Mouse (Mus musculus): ENCODE results near the gene Tmem196. TPM values are rescaled to one million over a fixed set of nuclear protein-coding genes. Genes with fewer than 3 reads are reported as not detected.
A peak's percentile ranks its signal among the peaks of the same experiment; 100 is the strongest.

Gene Tmem196
- polyA plus RNA-seq (2015; fragmentation: Nextera tagmentation; extraction: Ambion mirVana) = 17.2 and 19.1 TPM in 2 replicates

DNA sequence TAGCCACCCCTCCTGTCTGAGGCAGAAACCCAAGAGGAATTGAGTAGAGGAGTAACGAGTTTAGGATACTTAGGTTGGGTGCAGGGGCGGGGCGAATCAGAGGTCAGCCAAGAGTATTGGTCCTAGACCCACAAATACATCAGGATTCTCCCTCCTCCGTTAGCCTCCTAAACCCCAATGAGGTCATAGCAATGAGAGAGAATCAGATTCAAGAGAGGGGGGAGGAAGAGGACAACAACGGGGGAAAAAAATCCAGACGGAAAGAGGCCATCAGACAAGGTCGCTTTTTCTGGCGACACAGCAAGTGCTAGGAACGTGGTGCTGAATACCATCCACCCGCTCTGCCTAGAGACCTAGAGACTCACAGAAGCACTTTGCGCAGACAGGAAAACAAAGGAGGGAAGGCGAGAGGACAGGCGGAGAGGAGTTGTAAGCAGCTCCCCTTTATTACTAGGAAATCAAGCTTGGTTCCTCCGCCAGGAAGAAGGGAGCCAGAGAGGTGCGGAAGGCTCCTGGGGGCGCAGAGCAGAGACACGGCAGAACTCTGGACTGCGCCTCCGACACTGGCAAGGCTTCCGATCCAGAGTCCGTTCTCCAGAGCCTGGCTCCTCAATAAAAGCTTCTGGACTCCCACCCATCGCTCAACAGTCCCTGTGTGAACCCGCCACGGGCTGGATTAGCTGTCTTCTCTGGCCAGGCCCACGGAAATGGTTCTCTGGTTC, at the start of gene Tmem196:
Gene Tmem196, plus strand, starts transcription at position 234 of the 722 bp plus-strand sequence.
- Histone ChIP-seq H3K27me3 (replicated peaks; ENCODE audit: control insufficient read depth, insufficient read depth, low read length) (no peaks in the 10 kb centered on the region), H3K4me3 (ENCODE audit: low read length) (peak within 1 kb of the TSS; percentile 61), H3K4me2 (ENCODE audit: low read length) (peak within 1 kb of the TSS; percentile 78), H3K36me3 (ENCODE audit: control insufficient read depth, insufficient read depth, low read length) (no peaks in the 10 kb centered on the region), H3K9me3 (ENCODE audit: control insufficient read depth, low read length) (no peaks in the 10 kb centered on the region), H3K9ac (ENCODE audit: low read depth, low read length) (peak within 1 kb of the TSS; percentile 80), H3K4me1 (ENCODE audit: control insufficient read depth, insufficient read depth, low read depth, low read length) (no peaks in the 10 kb centered on the region), H3K27ac (ENCODE audit: low read depth, low read length) (peak within 1 kb of the TSS; percentile 72)
- WGBS = 3% methylated on average over 25 of the region's 25 CpGs
- ATAC-seq = peak; percentile 91

DNA sequence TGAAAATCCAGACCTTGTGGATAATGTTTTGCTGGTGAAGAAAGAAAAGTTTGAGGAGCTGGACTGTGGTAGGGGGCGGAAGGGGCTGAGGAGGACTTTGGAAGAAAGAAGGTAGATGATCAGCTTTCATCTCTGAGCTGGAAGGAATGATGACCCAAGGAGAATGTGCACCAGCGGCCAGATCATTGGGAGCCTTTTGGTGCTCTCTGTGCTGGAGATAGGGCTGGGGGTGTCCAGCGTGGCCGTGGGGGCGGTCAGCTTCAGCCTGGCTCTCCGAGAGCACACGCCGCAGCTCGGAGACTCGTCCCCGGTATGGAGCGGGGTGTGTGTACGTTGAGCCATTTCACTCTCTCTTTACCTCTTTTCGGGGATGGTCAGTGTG, 680 bp downstream of the Tmem196 start:
- no peaks in the 10 kb centered on the region for H3K36me3 ChIP-seq (ENCODE audit: control insufficient read depth, insufficient read depth, low read length)
- no peaks in the 10 kb centered on the region for H3K27me3 ChIP-seq (replicated peaks; ENCODE audit: control insufficient read depth, insufficient read depth, low read length)
- H3K27ac ChIP-seq (ENCODE audit: low read depth, low read length) = peak overlapping the region; percentile 72
- WGBS = 1% methylated on average over 14 of the region's 14 CpGs
- peak overlapping the region; percentile 80 for H3K9ac ChIP-seq (ENCODE audit: low read depth, low read length)
- peak; percentile 85 for ATAC-seq
- peak overlapping the region; percentile 78 for H3K4me2 ChIP-seq (ENCODE audit: low read length)
- H3K4me1 ChIP-seq (ENCODE audit: control insufficient read depth, insufficient read depth, low read depth, low read length) = no peaks in the 10 kb centered on the region
- no peaks in the 10 kb centered on the region; the same call in 1 of the 2 replicates for H3K9me3 ChIP-seq (ENCODE audit: control insufficient read depth, low read length)
- peak overlapping the region; percentile 61 for H3K4me3 ChIP-seq (ENCODE audit: low read length)

DNA sequence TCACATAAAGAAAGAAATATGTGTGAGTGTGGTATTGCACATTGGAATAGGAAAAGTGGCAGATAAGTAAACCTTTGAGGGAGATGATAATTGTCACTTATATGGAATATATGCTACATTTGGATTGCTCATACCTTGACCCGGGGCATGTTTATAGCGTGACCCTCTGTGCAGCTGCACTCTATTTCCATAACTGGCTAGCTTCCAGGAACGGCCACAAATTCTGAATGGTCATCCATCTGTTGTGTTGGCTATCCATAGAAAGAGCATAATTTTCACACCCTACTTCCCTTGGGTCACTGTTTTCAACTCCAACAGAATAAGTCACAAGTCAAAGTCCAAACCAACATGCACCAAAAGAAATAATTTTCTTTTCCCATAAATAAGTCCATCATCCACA, 11.4 kb downstream of the Tmem196 start:
- Histone ChIP-seq H3K27ac (ENCODE audit: low read depth, low read length) (no peak overlapping the region), H3K4me1 (ENCODE audit: control insufficient read depth, insufficient read depth, low read depth, low read length) (no peaks in the 10 kb centered on the region), H3K4me3 (ENCODE audit: low read length) (no peak overlapping the region), H3K9ac (ENCODE audit: low read depth, low read length) (no peak overlapping the region), H3K4me2 (ENCODE audit: low read length) (no peak overlapping the region), H3K9me3 (ENCODE audit: control insufficient read depth, low read length) (no peaks in the 10 kb centered on the region), H3K27me3 (replicated peaks; ENCODE audit: control insufficient read depth, insufficient read depth, low read length) (no peaks in the 10 kb centered on the region), H3K36me3 (ENCODE audit: control insufficient read depth, insufficient read depth, low read length) (no peaks in the 10 kb centered on the region)
- ATAC-seq = no peak
- WGBS = 51% methylated on average over 3 of the region's 3 CpGs

DNA sequence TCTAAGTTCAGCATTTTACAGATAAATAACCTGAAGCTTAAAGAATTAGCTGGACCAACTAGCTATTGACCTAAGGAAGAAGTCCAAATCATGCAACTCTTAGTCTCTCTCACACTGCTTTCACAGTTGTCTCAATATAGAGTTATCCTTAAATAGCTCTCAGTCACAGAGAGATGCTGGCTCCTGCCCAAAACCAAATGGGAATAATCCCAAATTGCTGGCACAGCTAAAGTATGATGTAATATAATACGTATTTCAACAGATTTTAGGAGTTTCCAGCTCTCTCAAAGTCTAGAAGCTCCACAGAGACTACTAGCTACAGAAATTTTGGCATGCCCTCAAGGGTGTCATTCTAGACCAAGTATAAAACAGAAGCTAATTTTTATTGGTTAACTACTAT, 15.1 kb downstream of the Tmem196 start:
- Histone ChIP-seq H3K27ac (ENCODE audit: low read depth, low read length) (no peak overlapping the region), H3K27me3 (replicated peaks; ENCODE audit: control insufficient read depth, insufficient read depth, low read length) (no peaks in the 10 kb centered on the region), H3K4me2 (ENCODE audit: low read length) (no peak overlapping the region), H3K9me3 (ENCODE audit: control insufficient read depth, low read length) (no peaks in the 10 kb centered on the region), H3K4me3 (ENCODE audit: low read length) (no peak overlapping the region), H3K9ac (ENCODE audit: low read depth, low read length) (no peak overlapping the region), H3K36me3 (ENCODE audit: control insufficient read depth, insufficient read depth, low read length) (no peaks in the 10 kb centered on the region), H3K4me1 (ENCODE audit: control insufficient read depth, insufficient read depth, low read depth, low read length) (no peaks in the 10 kb centered on the region)
- no peak for ATAC-seq
- 58% methylated on average over 1 of the region's 1 CpGs for WGBS

- H3K4me2 ChIP-seq (ENCODE audit: low read length) = no peak overlapping the region
- H3K4me3 ChIP-seq (ENCODE audit: low read length) = no peak overlapping the region
- no peak for ATAC-seq
- H3K36me3 ChIP-seq (ENCODE audit: control insufficient read depth, insufficient read depth, low read length) = no peaks in the 10 kb centered on the region
- no peak overlapping the region for H3K27ac ChIP-seq (ENCODE audit: low read depth, low read length)
- no peaks in the 10 kb centered on the region for H3K4me1 ChIP-seq (ENCODE audit: control insufficient read depth, insufficient read depth, low read depth, low read length)
- H3K9me3 ChIP-seq (ENCODE audit: control insufficient read depth, low read length) = no peaks in the 10 kb centered on the region
- no peak overlapping the region for H3K9ac ChIP-seq (ENCODE audit: low read depth, low read length)
- H3K27me3 ChIP-seq (replicated peaks; ENCODE audit: control insufficient read depth, insufficient read depth, low read length) = no peaks in the 10 kb centered on the region
Measured at GRCm38 (mm10) chr12:119965373-119965772, 19.8 kb downstream of the Tmem196 start.

GRCm38 (mm10) chr12:119970068-119970467, 24.4 kb downstream of the Tmem196 start:
- no peaks in the 10 kb centered on the region for H3K9me3 ChIP-seq (ENCODE audit: control insufficient read depth, low read length)
- no peaks in the 10 kb centered on the region for H3K27me3 ChIP-seq (replicated peaks; ENCODE audit: control insufficient read depth, insufficient read depth, low read length)
- no peaks in the 10 kb centered on the region for H3K36me3 ChIP-seq (ENCODE audit: control insufficient read depth, insufficient read depth, low read length)
- ATAC-seq = no peak
- no peak overlapping the region for H3K9ac ChIP-seq (ENCODE audit: low read depth, low read length)
- H3K4me1 ChIP-seq (ENCODE audit: control insufficient read depth, insufficient read depth, low read depth, low read length) = no peaks in the 10 kb centered on the region
- H3K4me2 ChIP-seq (ENCODE audit: low read length) = no peak overlapping the region
- no peak overlapping the region for H3K27ac ChIP-seq (ENCODE audit: low read depth, low read length)
- no peak overlapping the region for H3K4me3 ChIP-seq (ENCODE audit: low read length)

GRCm38 (mm10) chr12:119981731-119982130, 36.1 kb downstream of the Tmem196 start:
- Histone ChIP-seq H3K4me3 (ENCODE audit: low read length) (no peak overlapping the region), H3K4me1 (ENCODE audit: control insufficient read depth, insufficient read depth, low read depth, low read length) (no peaks in the 10 kb centered on the region), H3K4me2 (ENCODE audit: low read length) (no peak overlapping the region), H3K9ac (ENCODE audit: low read depth, low read length) (no peak overlapping the region), H3K9me3 (ENCODE audit: control insufficient read depth, low read length) (no peaks in the 10 kb centered on the region), H3K36me3 (ENCODE audit: control insufficient read depth, insufficient read depth, low read length) (no peaks in the 10 kb centered on the region), H3K27me3 (replicated peaks; ENCODE audit: control insufficient read depth, insufficient read depth, low read length) (no peaks in the 10 kb centered on the region), H3K27ac (ENCODE audit: low read depth, low read length) (no peak overlapping the region)
- 0 out of 2 replicates have a peak, but pooled peaks have one; percentile 76 for ATAC-seq
- 0% methylated on average over 2 of the region's 2 CpGs for WGBS

- no peak for ATAC-seq
- Histone ChIP-seq H3K4me2 (ENCODE audit: low read length) (no peak overlapping the region), H3K36me3 (ENCODE audit: control insufficient read depth, insufficient read depth, low read length) (no peaks in the 10 kb centered on the region), H3K27ac (ENCODE audit: low read depth, low read length) (no peak overlapping the region), H3K9ac (ENCODE audit: low read depth, low read length) (no peak overlapping the region), H3K9me3 (ENCODE audit: control insufficient read depth, low read length) (no peaks in the 10 kb centered on the region), H3K4me1 (ENCODE audit: control insufficient read depth, insufficient read depth, low read depth, low read length) (no peaks in the 10 kb centered on the region), H3K27me3 (replicated peaks; ENCODE audit: control insufficient read depth, insufficient read depth, low read length) (no peaks in the 10 kb centered on the region), H3K4me3 (ENCODE audit: low read length) (no peak overlapping the region)
- WGBS = 85% methylated on average over 1 of the region's 1 CpGs
Measured at GRCm38 (mm10) chr12:119998267-119998666, 52.6 kb downstream of the Tmem196 start.

DNA sequence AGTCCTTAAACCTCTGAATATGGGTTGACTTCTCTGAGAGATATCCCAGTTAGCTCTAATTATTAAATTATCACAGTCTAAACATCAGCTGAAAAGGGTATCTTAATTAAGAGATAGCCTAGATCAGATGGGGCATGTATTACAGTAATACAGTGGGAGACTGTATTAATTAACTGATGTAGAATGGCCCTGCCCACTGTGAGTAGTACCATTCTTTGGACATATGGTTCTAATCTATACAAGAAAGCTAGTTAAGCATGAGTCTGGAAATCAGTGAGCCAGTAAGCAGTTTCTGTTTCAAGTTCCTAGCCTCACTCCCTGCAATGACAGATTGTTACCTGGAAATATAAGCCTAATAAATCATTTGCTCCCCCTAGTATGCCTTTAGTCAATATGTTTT, 58.7 kb downstream of the Tmem196 start:
- no peaks in the 10 kb centered on the region for H3K4me1 ChIP-seq (ENCODE audit: control insufficient read depth, insufficient read depth, low read depth, low read length)
- H3K27ac ChIP-seq (ENCODE audit: low read depth, low read length) = no peak overlapping the region
- ATAC-seq = no peak
- H3K9ac ChIP-seq (ENCODE audit: low read depth, low read length) = no peak overlapping the region
- H3K9me3 ChIP-seq (ENCODE audit: control insufficient read depth, low read length) = no peaks in the 10 kb centered on the region
- H3K4me2 ChIP-seq (ENCODE audit: low read length) = no peak overlapping the region
- no peak overlapping the region for H3K4me3 ChIP-seq (ENCODE audit: low read length)
- no peaks in the 10 kb centered on the region for H3K36me3 ChIP-seq (ENCODE audit: control insufficient read depth, insufficient read depth, low read length)
- H3K27me3 ChIP-seq (replicated peaks; ENCODE audit: control insufficient read depth, insufficient read depth, low read length) = no peaks in the 10 kb centered on the region

All from hindbrain, embryonic 16.5 days (tissue).